Mouse (Mus musculus) liver, adult (tissue): ENCODE data around the gene Aanat.

Experiments
- GATA4 ChIP-seq: IDR thresholded peaks from 2 replicates; pipeline ENCODE4 v1.6.1; 2014; ENCODE audit warnings: mild to moderate bottlenecking, low read length; ENCODE audit not compliant: insufficient replicate concordance

Gene Aanat

DNA sequence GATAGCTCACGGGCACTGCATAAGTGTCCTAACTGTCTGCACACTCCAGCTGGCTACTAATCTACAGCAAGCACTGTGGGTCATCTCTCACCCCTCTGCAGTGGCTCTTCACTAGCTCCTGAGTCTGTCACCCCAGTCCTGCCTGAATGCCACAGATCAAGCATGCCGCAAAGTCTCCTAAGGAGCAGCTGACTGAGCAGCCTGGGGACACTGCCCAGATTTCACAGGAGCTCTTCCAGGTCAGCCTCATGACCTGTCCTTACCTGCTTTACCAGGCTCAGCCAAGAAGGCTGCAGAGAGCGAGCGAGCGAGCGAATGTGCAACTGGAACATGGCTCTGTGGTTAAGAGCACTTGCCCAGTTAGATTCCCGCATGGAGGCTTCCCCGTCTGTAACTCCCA lies 18.7 kb upstream of the Aanat start:
- no peak for TF ChIP-seq GATA4

DNA sequence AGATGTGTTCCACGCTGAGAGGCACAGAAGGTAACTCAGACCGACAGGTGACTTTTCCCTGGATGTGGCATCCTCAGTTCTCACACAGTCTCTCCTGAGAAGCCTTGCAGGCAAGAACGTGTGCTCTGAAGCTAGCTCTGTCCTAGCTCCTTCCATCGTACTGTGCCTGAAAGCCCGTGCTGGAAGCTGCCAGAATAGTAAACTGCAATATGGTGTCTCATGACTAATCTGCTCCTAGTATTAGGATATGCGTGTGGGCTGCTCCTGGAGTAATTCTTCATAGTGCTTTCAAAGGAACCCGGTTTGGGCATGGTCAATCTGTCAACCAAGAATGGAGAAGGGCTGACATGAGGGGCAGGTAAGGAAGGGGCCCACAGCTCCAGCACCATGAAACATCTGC lies 15.4 kb upstream of the Aanat start:
- TF ChIP-seq GATA4 = no peak

DNA sequence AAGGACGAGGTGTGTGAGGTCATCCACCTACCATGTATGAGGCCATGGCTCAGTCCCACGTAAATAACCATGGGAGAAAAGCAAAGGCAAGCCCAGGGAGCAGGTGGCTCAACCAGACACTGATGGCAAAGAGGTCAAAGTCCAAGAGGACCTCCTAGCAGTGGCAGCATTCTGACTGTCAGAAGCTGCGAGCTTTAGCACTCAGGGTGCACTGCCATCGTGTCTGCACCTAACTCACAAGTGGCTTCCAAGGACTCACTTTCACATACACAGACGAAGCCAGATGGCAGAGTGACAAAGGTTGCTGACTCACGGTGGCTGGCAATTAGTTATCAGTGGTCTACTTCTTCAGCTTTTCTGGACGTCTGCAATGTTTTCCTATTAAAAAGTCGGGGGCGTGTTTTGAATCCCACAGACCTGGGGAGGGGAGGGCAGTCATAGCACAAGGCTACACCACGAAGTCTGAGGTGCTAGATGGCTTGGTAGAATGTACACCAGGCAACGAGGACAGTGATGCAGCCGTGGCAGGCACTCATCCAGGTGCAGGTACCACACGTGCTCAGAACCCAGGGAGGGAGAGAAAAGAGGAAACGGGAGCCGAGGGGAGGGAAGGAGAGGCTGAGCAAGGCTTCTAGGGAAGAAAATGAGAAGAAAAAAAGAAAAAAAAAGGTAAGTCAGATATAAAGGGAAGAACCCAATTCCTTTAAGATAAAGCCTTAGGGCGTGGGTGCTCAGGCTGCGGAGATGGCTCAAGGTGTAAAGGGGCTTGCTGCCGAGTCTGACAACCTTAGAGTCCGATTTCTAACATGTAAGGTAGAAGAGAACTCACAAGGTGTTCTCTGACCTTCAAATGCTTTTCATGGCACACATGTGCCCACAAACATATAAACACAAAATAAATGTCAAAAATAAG lies 14.2 kb upstream of the Aanat start:
- TF ChIP-seq GATA4 = no peak

DNA sequence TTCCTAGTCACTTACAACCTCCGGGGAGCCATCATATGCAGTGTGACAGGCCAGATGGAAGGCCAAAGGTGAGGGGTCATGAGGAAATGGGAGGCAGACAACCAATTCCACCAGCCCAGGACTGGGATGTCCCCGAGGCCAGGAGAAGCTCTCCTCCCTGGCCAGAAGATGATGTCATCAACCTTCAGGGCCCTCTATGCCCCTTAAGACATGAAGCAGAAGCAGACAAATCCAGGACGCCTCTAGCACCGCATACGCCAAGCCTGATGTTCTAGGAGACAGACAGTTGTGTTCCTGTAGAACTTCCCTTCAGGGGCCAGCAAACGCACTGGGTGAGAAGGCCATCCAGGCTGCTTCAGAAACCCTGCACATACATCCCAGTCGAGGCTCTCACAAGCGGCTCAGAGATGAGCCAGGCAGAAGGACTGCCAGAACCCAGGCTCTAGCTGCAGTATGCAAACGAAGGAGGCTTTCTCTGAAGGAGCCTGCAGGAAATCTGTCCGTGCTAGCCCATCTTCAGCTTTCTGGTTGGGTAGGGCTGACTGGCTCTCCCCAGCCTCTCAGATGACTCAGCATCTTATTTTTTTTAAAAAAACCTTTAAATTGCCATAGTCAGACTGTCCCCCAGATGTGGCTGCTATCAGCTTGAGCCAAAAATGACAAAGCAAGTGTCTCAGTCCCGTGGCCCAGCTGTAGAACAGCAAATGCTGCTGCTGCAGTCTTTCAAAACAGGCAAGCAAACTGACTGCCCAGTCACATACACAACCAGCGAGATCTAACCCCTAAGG lies 13.3 kb upstream of the Aanat start:
- TF ChIP-seq GATA4 = no peak

DNA sequence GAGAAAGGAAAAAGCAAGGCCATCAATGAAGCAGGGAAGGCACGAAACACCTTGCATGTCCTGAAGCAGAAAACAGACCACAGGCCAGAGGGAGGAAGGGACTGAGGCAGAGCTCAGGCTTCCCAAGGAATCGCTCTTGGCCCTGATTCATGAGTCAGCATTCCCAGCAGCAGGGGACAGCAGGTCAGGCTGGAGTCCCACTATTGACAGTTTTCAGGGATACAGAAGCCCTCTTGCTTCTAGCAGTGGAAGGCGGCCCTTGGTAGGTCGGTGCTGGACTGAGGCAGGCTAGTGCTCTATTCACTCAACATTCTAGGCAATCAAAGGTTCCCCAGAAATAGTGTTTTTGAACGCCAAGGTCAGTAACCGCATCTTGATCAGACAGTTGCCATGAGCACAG lies 11.7 kb upstream of the Aanat start:
- no peak for TF ChIP-seq GATA4

DNA sequence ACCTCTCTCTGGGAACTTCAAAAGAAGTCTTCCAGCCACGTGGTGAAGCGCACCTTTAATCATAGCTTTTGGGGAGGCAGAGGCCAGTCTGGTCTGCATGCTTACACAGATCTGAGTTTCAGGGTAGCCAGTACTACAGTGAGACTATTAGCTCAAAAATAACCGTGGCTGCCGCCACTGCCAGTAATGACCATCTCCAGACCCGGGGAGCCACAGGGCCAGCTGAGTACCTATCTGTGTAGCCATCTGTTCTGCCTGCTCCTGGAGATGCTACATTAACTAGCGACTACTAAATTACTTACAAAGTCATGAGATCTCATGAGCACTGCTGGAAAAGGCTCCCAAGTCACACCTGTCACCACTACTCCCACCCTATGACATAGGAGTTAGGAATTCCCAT lies 11.2 kb upstream of the Aanat start:
- no peak for TF ChIP-seq GATA4

DNA sequence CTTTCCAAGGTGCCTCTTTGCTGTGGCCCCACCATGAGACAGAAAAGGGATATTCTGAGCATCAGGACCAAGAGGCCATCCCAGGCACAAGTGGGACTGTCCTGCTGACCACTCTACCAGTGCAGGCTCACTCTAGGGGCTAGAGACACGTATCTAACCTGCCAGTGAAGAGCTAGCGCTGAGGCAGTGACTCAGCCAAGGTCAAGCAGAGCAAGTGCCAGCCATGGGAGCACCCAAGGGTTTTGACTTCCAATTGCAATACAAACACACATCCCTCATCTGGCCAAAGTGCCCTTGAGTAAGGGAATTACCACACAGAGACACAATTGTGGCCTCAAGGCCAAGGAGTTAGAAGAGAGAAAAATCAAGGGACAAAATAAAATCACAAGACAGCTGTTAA lies 10.8 kb upstream of the Aanat start:
- TF ChIP-seq GATA4 = no peak

DNA sequence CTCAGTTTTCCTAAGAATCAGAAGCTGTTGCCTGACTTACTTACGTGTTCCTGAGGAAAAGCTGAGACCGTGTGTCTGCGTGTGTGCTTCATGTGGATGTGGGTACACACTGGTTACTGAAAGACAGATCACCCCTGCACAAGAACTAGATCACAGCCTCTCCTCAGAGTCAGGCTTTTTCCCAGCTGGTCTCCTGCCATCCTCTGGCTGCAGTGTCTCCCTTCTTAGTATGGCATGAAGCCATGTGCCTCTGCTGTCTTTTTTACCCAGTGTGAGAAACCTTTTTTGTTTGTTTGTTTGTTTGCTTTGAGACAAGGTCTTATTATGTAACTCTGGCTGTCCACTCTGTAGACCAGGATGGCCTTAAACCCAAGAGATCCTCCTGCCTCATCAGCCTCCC lies 7.0 kb upstream of the Aanat start:
- no peak for TF ChIP-seq GATA4

DNA sequence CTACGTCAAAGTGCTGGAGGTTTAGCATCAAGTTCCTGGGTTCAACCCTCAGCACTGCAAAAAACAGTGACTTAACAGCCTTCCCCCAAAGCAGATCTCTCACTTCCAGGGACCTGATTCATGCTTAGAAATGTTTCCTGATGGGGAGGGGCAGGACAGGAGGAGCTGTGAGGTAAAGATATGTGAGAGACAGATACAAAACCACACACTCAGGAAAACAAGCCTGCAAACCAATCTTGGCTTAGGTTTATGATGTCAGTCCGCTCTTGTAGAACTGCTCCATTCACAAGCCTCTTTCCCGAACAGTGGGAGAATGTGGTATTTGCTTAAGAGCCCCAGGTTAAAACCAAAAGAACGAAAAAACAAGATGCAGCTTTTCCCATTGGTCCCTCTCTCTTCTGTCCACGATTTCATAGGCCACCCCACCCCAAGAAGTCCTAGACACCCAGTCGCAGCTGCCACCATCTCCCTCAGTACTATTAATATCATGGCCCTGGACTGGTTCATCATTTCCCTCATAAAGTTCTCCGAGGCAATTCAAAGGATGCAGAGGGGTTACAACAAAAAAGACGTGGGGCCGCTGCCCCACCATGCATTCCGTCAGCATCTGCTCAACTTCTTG lies 6.1 kb upstream of the Aanat start:
- no peak for TF ChIP-seq GATA4

DNA sequence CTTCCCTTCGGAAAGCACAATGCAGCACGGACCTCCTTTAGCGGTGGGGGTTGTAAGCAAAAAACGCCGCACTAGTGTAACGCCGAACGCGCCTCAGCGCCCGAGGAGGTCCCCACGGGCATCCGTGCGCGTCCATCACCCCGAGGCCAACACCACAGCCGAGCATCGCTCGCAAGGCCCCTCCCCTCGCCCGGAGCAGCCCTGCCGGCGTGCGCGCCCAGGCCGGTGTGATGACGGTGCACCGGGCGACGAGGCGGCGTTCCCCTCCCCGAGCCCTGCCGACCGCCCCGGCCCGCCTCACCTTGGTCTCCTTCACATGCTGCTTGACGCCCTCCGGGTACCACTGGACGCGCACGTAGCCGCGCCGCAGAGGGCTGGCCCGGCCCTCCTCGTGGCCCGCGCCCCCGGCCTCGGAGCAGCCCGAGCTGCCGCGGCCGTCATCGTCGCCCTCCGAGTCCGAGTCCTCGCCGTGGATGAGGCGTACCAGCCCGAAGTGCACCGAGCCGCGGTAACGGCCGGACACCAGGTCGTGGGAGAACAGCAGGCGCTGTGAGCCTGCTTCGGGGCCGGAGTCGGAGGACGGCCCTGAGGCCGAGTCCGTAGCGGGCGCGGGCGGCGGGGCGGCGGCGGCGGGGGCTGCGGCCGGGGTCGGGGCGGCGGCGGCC lies 5.4 kb upstream of the Aanat start:
- TF ChIP-seq GATA4 = no peak

DNA sequence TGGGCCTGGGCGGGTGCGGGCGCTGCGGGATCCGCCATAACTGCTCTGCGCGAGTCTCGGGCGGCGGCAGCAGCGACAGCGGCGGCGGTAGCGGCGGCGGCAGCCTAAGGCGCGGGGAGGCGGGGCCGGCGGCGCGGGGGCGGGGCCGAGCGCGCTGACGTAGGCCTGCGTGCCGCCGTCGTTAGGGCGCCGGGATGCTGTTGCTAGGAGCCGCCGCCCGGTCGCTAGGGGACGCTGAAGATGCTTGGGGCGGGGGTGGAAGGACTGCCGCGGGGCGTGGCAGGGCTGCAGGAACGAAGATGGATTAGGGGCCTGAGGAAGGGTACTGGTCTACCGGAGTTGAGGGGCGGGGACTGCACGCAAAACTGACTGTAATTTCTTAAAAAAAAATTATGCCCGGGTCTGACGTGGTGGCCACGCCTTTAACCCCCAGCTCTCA lies 4.8 kb upstream of the Aanat start, which contains the start of gene Ube2o:
TSS of gene Ube2o (minus strand) at position 72 of the 439 bp plus-strand sequence.
- no peak for TF ChIP-seq GATA4

DNA sequence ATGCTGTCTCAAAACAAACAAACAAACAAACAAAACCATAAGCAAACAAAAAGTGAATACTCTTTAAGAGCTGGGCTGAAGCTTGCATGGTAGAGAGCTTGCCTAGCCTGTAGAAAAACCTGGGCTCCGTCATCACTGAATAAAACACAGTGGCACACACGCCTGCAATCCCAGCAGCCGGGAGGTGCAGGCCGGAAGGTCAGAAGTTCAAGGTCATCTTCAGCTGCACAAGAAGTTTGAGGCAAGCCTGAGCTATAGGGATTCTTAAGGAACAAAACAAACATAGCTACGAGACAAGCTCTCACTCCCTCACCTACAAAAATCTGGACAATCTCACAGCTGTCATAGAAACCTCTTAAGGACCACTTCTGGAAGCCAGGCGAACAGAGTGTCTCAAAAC lies 550 bp upstream of the Aanat start:
- no peak for TF ChIP-seq GATA4

DNA sequence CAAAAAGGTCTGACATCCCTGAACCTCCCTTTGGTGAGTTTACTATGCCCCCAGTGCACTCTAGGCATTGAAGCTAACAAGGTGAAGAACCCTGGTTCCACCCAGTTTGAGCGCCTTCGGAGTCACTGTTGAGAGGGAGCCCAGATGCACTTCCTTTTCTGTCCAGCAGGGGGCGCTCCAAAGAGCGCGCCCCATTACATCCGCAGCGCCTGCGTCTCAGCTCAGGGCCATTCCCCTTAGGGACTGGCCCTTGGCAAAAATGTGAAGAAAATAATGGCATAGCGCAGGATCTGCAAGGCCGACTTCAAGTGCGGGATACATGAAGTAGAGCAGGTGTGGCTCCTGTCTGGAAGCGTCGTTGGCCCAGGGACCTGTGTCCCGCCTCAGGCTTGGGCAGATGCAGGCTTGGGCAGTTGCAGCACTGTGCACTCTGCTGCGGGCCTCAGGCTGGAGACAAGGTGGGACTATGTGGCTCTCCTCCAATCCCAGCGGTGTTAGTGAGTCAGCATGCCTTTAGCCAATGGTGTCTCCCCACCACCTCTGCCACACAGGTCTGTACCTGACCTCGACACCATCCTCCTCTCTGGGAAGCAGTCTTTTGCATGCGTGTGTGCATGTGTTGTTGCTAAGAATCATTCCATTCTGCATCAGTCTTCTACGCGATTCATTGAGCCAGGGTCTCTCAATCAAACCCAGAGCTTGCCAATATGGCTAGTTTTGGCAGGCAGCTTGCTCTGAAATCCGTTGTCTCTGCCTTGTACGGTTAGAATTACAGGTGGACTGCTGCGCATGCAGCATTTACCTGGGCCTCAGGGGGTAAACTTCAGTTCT lies 784 bp downstream of the Aanat start:
- TF ChIP-seq GATA4 = no peak

DNA sequence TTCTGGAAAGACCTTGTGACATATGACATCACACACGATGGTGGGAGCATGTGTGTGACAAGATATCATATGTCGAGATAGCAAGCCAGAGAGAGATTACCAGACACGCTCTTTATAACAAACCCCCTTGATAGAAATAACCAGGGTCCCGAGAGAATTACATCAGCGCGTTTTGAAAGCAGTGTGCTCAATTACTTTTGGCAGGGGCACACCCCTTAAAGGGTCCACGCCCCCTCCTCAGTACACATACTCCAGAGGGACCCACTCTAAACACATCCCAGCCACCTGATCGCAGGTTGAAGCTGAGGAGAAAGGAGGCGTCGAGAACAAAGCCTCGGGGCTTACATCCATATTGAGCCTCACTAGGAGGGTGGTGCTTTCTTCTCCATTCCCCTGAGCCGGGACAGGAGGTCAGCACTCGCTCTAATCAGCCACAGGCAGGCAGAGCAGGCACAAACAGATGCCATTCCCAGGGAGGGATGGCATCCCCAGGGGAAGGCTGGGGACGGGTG lies 2.8 kb downstream of the Aanat start:
- TF ChIP-seq GATA4 = no peak
